Mouse (Mus musculus) heart, postnatal 4 days (tissue): ENCODE measurements around the gene Bpifb1. TPM values are rescaled to one million over a fixed set of nuclear protein-coding genes. Genes with fewer than 3 reads are reported as not detected.
"Not testable (repeated sequence)": the region's sequence is repeated elsewhere in the genome, so short reads cannot be mapped to it uniquely, and the experiment has no call there.

Source experiments
- DNase-seq: peaks from one replicate; pipeline ENCODE4 v3.0.0; 2021
- total RNA-seq, 2 experiments: library from RNA; stranded (reverse); gene quantifications; 2 replicates each; pipeline ENCODE4 v1.2.3; 2021

Gene Bpifb1
- total RNA-seq: under 1 TPM in 1 of 2 experiments, not detected in 1; 0.20 TPM

DNA sequence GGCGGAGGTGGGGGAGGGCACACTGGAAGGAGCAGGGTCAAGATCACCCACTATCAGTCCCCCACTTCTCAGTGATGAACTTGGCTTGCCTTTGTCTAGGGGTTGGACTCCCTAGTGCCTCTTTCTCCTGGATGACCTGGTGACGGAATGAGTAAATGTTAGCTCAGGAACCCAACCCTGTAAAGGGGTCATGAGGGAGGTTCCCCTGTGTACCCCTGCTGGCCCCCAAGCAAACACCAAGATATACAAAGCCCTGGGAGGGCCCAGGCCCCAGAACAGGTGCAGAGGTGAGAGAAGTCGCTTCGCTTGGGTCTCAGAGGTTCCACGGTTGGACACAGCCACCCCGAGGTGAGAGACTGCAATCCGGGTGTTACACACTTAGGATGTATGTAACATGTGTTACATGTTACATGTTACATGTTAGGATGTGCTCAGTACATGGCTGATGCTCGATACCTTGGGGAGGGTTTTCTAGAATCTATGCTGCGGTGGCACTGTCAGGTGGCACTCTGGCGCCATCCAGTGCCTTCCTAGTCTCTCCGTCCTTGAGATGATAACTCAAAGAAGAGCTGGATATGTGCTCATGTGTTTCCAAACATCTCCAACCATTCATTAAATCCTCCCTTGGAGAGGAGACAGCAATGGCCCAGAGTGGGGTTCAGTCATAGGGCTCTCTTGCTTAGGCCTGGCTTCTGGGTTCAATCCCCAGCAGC, at the start of gene Bpifb1:
TSS of gene Bpifb1 (plus strand) at position 273 of the 713 bp plus-strand sequence.
- DNase-seq: no peak

DNA sequence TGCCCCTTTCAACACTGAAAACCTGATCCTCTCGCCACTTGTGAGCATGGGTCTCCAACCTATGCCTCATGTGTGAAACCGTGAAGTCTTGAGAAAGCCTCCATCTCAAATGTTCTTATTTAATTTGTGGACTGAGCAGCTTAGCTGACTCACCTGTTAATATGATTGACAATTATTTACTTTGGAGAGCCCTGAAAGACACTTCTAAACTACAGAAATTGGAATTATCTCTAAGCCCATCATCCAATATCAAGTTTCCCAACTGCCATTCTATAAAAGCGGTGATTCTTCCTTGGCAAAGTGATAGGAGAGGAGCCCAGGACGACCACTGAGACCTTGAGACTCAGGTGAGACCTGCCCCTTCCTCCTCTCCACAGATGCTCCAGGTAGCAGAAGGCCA, 48.0 kb upstream of the Bpifb1 start, which contains the start of gene Bpifa1:
TSS of gene Bpifa1 (plus strand) at position 301 of the 400 bp plus-strand sequence.
- no peak for DNase-seq

DNA sequence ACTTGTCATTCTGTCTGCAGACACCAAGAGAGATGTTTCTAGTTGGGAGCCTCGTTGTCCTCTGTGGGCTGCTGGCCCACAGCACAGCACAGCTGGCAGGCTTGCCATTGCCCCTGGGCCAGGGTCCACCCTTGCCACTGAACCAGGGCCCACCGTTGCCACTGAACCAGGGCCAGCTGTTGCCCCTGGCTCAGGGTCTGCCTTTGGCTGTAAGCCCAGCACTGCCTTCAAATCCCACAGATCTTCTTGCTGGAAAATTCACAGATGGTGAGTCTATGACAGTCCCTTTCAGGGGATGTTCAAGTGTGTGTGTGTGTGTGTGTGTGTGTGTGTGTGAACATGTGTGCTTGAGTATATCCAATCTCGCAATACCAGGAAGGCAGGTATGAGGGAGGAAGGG, 46.9 kb upstream of the Bpifb1 start:
- no peak for DNase-seq

DNA sequence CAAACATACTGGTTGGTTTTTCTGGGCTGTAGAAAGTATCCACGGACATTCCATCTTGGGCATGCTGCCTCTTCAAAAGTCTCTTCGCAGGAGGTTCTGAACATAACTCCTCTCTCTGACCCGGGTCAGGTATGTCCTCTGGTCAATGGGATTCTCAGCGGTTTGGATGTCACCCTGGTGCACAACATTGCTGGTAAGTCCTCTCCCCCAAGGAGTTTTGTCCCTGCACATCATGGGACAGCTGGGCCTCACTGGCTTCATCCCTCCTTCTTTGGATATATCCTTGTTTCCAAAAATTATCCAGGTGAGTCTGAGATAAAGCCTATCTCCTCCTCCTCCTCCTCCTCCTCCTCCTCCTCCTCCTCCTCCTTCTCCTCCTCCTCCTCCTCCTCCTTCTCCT, 43.1 kb upstream of the Bpifb1 start:
- no peak for DNase-seq

DNA sequence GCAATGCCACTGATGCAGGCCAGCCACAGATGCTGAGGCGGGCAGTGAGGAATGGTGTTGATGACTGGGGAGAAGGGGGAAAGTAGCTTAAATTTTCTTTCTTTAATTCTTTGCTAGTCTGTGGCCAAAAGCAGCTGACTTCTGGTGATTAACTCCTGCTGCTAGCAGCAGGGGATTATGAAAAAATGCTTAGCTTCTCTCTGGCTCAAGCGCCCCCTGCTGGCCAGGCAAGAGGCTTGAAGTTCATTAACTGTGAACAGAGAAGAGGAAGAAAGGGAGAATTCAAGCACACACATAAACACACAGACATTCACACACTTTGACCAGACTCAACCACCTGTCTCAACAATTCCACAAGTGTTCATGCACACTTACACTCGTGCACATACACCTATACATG, 32.2 kb upstream of the Bpifb1 start:
- peak; percentile 42 for DNase-seq

DNA sequence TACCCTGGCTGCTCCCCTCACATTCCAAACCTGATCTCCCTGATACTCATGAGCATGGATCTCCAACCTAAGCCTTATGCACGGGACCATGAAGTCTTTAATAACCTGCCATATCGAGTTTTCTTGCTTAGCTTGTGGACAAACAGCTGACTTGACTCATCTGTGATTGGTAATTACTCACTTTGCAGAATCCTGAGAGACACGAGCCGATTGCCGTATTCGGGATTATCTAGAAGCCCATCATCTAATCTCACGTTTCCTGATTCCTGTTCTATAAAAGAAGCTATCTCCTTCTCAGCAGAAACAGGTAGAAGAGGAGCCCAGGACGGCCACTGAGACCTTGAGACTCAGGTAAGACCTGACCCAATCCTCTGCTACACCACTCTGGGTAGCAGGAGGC, 28.3 kb upstream of the Bpifb1 start, which contains the start of gene Bpifa5:
TSS of gene Bpifa5 (plus strand) at position 301 of the 400 bp plus-strand sequence.
- DNase-seq: no peak

DNA sequence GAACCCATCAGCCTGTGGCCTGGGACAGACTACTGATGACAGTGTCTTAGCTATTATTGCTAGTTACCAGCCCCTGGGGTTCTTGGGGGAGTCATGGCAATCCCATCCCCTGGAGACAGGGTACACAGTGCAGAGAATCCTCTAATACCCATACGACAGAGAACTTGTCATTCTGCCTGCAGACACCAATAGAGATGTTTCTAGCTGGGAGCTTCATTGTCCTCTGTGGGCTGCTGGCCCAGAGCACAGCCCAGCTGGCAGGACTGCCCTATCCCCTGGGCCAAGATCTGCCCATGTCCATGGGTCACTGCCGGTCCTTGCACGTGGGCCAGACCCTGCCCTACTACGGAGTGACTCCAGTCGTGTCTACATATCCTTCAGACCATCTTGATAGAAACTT, 27.3 kb upstream of the Bpifb1 start:
- no peak for DNase-seq

DNA sequence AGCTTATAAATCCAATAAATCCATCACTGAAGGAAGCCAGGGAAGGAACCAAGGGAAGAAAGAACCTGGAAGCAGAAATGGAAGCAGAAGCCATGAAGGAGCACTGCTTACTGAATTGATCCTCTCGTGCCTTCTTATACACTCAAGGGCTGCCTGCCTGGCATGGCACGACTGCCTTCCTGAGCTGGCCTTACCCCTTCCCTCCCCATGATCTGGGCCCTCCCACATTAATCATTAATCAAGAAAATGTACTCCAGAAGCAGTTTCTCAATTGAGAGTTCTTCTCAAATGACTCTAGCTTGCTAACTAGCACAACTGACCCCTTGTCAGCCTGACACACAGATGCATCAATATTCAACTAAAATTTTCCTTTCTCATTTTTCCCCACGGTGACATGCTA, 21.4 kb upstream of the Bpifb1 start:
- no peak for DNase-seq

DNA sequence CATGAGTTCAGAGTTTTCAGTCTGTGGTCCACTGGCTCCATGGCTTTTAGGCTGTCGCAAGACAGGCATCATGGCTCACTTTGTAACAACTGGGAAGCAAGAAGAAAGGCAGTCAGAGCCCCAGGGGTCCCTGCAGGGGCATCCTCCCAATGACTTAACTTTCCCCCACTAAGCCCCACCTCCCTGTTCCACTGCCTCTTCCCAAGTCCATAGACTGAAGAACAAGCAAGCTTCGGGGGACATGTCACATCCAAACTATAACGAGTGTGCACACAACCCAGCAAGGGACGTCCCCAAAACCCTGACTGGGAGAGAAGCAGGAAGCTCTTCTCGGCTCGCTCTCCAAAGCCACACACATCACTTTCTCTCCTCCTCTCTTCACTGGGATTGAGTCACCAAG, 19.0 kb upstream of the Bpifb1 start:
- no peak for DNase-seq

DNA sequence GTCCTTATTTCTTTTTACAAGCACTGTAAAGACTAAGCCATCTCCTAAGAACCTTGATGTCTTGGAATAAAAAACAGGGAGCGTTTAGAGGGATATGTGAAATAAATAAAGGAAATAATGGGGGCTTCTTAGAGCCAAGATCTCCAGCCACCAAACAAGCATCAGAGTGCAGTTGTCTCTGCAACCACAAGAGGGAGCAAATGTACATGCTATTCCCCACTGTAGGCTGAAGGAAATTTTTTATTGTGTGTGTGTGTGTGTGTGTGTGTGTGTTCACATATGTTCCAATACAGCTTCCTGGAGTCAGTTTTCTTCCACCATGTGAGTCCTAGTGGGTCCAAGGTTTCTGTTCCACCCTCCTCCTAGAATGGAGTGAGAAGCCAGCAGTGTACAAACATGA, 17.3 kb upstream of the Bpifb1 start:
- peak; percentile 62 for DNase-seq

DNA sequence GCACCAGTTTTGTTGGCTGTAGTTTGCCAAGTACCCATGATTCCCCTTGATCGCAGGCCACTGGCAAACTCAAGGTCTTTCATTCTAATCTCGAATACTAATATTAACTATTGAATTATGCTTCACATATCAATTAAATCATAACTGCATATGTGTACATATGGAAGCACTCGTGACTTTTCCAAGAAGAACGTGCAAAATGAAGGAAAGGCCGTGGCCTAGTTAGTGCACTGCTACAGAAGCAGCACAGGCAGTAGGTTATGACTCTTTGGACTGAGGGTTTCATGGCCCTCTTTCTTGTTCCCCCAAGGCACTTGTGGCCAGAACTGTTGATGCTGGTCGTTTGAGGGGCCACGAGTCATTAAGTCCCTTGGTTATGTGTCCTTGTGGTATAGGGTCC, 8.7 kb upstream of the Bpifb1 start:
- not testable (repeated sequence) for DNase-seq

DNA sequence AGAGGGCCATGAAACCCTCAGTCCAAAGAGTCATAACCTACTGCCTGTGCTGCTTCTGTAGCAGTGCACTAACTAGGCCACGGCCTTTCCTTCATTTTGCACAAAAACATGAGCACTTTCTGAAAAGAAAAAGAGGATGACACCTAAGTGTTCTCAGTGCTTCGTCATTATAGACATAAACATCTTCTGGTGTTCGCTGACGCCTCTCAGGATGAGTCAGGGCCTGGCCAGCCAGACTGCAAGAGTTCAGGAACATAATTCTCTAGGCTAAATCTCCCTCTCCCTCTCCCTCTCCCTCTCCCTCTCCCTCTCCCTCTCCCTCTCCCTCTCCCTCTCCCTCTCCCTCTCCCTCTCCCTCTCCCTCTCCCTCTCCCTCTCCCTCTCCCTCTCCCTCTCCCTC, 7.6 kb upstream of the Bpifb1 start:
- not testable (repeated sequence) for DNase-seq

DNA sequence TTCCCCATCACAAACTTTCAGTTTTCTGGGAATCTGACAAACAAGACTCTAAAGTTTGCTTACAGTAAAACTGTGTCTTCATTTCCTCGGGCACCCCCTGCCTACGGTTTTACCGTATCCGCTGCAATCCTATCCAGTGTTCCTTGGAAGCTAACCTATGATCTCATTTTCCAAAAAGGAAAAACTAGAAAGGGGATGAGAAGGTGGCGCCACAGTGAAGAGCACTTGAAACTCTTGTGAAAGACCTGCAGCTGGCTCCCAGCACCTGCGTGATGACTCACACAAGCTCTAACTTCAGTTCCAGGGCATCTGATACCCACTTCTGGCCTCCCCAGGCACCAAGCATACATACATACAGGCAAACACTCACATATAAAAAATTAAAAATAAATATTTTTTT, 5.3 kb upstream of the Bpifb1 start:
- no peak for DNase-seq

DNA sequence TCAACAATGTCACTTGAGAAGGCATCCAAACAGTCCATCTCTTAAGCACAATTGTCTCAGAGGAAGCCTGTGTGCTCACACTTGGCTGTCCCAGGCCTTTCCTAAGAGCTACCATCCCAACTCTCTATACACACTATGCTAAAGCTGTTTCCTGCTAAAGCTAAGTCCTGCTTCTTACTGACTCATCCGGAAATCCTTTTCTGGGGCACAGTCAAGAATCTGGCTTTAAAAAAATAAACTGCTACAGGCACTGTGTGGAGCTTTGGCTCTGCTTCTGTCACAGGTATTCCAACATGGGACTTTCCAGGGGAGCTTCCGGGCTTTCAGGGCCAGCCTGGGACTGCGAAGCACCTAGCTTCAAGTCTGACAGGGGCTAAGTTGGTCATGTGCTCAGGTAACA, 4.9 kb upstream of the Bpifb1 start:
- DNase-seq: no peak

DNA sequence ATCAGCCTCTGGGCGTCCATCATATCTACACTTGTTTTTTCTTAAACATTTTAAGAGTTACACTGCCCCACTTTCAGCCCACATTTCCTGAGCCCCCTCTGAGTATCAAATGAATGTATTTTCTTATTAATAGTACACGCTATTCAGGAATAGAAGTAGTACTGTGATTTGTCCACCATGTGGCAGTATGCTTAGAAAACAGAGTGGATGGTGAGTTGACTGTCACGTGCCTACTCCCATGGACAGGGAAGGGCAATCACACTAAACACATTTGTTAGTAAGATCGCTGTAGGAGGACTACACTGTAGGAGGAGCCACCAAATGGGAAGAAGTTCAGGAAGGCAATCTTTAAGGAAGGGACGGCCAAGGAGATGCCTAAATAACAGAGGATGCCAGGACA, 3.1 kb upstream of the Bpifb1 start:
- DNase-seq: peak; percentile 21

DNA sequence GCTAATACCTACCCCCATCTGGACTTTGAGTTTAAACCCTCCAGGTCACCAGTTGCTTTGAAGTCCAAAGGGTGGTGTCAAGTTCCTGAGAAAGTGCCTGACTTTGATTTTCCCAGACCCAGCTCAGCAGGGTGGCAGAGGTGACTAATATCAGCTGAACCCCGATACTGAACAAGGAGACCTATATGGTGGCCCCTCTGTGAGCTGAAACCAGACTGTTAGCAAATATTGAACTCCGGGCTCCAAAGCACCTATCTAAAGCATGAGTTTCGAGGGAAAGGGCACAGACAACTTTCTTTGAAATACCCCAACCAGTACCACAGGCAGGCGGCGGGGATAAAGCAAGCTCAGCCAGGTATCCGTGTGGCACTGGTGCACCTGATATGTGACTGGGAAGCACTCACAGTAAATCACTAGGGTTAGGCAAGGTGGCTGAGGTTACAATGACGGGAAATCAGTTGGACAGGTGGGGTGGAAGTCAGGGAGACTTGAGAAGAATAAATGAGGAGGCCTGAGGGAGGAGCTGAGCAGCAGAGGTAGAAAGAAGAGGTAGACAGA, 662 bp upstream of the Bpifb1 start:
- no peak for DNase-seq

DNA sequence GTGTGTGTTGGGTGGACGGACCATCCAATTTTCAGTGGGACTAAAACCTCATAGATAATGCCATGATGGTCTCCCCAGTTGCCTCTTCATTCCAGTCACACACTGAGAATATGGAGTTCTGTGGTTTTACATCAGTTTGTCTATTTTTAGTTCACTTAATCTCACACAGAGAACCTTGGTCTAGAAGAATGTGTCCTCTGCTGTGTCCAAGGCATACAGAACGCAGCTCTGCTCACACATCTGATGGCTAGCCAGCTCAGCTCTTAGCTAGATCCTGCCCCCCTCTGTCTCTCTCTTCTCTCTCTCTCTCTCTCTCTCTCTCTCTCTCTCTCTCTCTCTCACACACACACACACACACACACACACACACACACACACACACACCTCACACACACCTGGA, 1.5 kb downstream of the Bpifb1 start:
- DNase-seq: no peak

DNA sequence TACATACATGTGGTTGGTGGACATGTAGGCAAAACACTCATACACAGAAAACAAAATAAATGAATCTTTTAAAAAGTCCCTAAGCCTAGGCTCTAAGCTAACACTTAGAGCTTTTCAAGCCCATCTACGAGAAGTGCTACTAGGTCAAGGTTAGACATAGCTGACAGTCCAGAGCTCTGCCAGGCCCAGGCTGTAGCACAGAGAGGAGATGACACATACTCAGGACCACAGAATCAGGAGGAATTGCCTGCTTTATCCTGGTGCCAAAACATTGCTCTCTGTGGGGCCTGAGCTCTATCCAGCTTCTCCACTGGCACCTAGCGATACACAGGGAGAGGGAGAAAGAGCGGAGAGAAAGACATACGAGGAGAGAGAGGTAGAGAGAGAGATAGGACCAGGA, 2.5 kb downstream of the Bpifb1 start:
- no peak for DNase-seq

DNA sequence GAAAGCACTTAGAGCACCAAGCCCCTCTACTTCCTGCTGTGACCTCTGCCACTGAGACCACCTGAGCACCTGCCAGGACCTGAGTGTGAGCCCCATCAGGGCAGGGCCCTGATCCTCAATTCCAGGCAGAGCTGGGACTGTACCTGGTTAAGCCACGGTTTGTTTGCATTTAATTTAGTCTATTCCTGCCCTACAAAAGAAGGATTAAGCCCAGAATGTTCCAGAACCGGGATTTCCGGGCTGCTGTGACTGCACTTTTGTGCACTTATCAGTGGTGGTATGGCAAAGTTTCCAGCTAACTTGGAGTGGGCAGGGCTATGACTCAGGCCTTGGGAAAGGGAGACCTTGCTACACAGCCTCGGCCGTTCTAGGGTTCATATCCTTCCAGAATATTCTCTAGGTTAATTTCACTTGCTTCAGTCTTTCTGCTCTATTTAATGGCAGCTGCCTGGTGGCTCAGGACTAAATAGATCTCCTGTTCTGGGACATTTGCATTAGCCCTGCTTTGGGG, 3.4 kb downstream of the Bpifb1 start:
- no peak for DNase-seq

DNA sequence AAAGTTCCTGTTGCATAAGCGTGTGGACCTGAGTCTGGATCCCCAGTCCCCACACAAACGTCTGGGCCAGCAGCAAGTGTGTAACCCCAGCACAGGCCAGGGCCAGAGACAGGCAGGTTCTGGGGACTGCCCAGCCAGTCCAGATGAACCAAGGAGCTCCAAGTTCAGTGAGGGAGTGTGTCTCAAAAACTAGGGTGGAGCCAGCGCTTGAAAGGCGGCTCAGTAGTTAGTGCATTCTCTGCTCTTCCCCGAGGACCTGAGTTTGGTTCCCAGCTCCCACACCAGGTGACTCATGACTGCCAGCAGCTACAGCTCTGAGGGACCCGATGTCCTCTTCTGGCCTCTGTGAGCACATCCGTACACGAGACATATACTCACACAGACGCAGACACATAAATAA, 6.4 kb downstream of the Bpifb1 start:
- DNase-seq: no peak

DNA sequence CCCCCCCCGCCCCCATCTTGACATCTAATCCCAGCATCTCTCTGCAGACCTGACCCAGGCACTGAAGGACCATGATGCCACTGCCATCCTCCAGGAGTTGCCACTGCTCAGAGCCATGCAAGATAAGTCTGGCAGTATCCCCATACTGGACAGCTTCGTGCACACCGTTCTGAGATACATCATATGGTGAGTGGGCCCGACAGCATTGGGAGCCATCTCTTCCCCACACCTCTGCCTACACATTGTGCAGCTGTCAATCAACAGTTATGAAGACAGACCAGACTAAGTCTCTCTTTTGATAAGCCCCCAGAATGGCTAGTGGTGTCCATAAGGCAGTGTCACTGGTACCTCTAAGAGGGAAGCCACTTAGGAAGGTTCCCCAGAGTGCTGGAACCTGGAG, 14.0 kb downstream of the Bpifb1 start:
- no peak for DNase-seq

DNA sequence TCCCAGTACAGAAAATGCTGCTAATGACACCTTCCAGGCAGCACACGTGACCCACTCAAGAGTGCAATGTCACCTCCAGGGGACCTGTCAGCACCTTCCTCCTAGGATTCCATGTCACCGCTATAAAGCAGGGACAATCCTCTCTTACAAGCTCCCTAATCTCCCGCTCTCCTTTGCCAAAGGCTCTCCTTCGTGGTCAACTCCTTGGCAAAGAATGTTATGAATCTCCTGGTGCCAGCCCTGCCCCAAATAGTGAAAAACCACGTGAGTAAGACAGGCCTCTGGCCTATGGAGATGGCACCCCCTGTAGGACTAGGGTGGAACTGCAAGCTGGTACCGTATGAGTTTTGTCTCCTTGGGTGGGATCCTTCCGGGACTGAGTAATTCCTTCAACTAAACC, 16.3 kb downstream of the Bpifb1 start:
- peak; percentile 89 for DNase-seq

DNA sequence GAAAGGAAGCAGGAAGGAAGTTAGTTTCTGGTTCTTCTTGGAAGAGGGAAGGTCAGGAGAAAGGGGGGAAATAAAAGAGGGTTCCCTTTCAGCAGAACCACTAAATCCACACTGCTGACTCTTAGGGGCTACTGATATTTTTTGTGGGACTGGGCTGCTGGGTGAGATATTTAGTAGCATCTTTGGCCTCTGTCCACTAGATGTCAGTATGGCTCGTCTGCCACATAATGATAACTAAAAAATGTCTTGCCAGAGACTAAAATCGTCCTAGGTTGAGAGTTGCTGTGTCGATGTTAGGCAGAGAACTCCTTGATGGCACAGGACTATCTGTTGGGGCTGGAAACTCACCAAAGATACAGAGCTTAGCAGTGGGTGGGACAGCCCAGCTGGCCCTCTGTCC, 18.5 kb downstream of the Bpifb1 start:
- DNase-seq: no peak

DNA sequence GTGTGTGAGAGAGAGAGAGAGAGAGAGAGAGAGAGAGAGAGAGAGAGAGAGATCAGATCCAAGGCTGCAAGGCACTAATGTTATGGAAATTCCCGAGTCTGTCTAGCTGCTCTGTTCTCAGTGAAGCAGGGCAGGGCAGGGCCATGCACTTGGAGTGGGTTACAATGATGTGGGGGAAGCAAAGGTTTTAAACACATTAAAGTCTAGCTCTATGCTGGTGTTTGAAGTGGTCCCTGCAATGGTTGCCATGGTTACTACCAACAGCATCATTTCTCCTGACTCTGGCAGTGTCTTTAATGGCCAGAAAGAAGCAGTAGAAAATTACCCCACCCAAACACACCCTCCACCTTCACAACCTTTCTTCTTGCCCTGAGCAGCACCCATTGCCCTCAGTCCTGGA, 20.5 kb downstream of the Bpifb1 start:
- no peak for DNase-seq
